Mouse (Mus musculus) erythroblast, adult 5-6 weeks (primary cell): Measurements from ENCODE around the gene Spdye4a. TPM values are rescaled to one million over a fixed set of nuclear protein-coding genes. Genes with fewer than 3 reads are reported as not detected.

Experiments used
- total RNA-seq, 2 experiments: library from RNA; stranded (forward) in 1 of 2; stranded (reverse) in 1 of 2; fragments of 150-400 nt in 1 of 2; fragments of 200-764, 138-1000 nt in 1 of 2; gene quantifications; 2 replicates each; pipeline versions ENCODE4 v1.2.3 to v1.2.4; 2015 to 2017; ENCODE audit warnings: low replicate concordance in 2 of 2

Gene Spdye4a
- total RNA-seq, 2 experiments from 2014 or later, result not detected

Other genes with a start within 250 kb of the Spdye4a start
- gene Rnf216, start 113.9 kb downstream of the Spdye4a start, total RNA-seq (2015; ENCODE audit: low replicate concordance), result 10.4 and 19.9 TPM in 2 replicates
- gene Rnf216, start 113.9 kb downstream of the Spdye4a start, total RNA-seq (2017; ENCODE audit: low replicate concordance), result 31.5 and 53.4 TPM in 2 replicates
- not detected in 2 replicates for gene Olfr718-ps1, start 79.3 kb downstream of the Spdye4a start, total RNA-seq (2015; ENCODE audit: low replicate concordance)
- gene Olfr718-ps1, start 79.3 kb downstream of the Spdye4a start, total RNA-seq (2017; ENCODE audit: low replicate concordance), result not detected in 2 replicates
- gene Rbak, start 46.1 kb downstream of the Spdye4a start, total RNA-seq (2015; ENCODE audit: low replicate concordance), result 1.7 TPM in 1 of 2 replicates, not detected in the other
- gene Rbak, start 46.1 kb downstream of the Spdye4a start, total RNA-seq (2017; ENCODE audit: low replicate concordance), result 0.42 and 0.51 TPM in 2 replicates
- not detected in 2 replicates for gene Spdye4b, start 45.9 kb downstream of the Spdye4a start, total RNA-seq (2015; ENCODE audit: low replicate concordance)
- not detected in 2 replicates for gene Spdye4b, start 45.9 kb downstream of the Spdye4a start, total RNA-seq (2017; ENCODE audit: low replicate concordance)
- 0.58 and 2.1 TPM in 2 replicates for gene Zfp12, start 8.3 kb upstream of the Spdye4a start, total RNA-seq (2015; ENCODE audit: low replicate concordance)
- 0.70 and 1.5 TPM in 2 replicates for gene Zfp12, start 8.3 kb upstream of the Spdye4a start, total RNA-seq (2017; ENCODE audit: low replicate concordance)
- not detected in 2 replicates for gene Zfp316, start 43.1 kb upstream of the Spdye4a start, total RNA-seq (2015; ENCODE audit: low replicate concordance)
- gene Zfp316, start 43.1 kb upstream of the Spdye4a start, total RNA-seq (2017; ENCODE audit: low replicate concordance), result 0.28 and 0.51 TPM in 2 replicates
- not detected in 2 replicates for gene Zfp853, start 66.7 kb upstream of the Spdye4a start, total RNA-seq (2015; ENCODE audit: low replicate concordance)
- not detected in 2 replicates for gene Zfp853, start 66.7 kb upstream of the Spdye4a start, total RNA-seq (2017; ENCODE audit: low replicate concordance)
- 7.1 and 11.3 TPM in 2 replicates for gene E130309D02Rik, start 88.5 kb upstream of the Spdye4a start, total RNA-seq (2015; ENCODE audit: low replicate concordance)
- 4.3 and 4.6 TPM in 2 replicates for gene E130309D02Rik, start 88.5 kb upstream of the Spdye4a start, total RNA-seq (2017; ENCODE audit: low replicate concordance)
- 8.8 and 23.8 TPM in 2 replicates for gene Zdhhc4, start 102.4 kb upstream of the Spdye4a start, total RNA-seq (2015; ENCODE audit: low replicate concordance)
- 6.0 and 10.6 TPM in 2 replicates for gene Zdhhc4, start 102.4 kb upstream of the Spdye4a start, total RNA-seq (2017; ENCODE audit: low replicate concordance)
- 0.58 TPM in 1 of 2 replicates, not detected in the other for gene Grid2ip, start 130.4 kb upstream of the Spdye4a start, total RNA-seq (2015; ENCODE audit: low replicate concordance)
- not detected in 2 replicates for gene Grid2ip, start 130.4 kb upstream of the Spdye4a start, total RNA-seq (2017; ENCODE audit: low replicate concordance)
- gene Kdelr2, start 176.9 kb upstream of the Spdye4a start, total RNA-seq (2015; ENCODE audit: low replicate concordance), result 17.6 and 19.6 TPM in 2 replicates
- gene Kdelr2, start 176.9 kb upstream of the Spdye4a start, total RNA-seq (2017; ENCODE audit: low replicate concordance), result 15.5 and 29.2 TPM in 2 replicates
- gene Daglb, start 237.7 kb upstream of the Spdye4a start, total RNA-seq (2015; ENCODE audit: low replicate concordance), result 5.2 and 6.7 TPM in 2 replicates
- gene Daglb, start 237.7 kb upstream of the Spdye4a start, total RNA-seq (2017; ENCODE audit: low replicate concordance), result 7.1 and 8.8 TPM in 2 replicates